In the genomic region with DNA sequence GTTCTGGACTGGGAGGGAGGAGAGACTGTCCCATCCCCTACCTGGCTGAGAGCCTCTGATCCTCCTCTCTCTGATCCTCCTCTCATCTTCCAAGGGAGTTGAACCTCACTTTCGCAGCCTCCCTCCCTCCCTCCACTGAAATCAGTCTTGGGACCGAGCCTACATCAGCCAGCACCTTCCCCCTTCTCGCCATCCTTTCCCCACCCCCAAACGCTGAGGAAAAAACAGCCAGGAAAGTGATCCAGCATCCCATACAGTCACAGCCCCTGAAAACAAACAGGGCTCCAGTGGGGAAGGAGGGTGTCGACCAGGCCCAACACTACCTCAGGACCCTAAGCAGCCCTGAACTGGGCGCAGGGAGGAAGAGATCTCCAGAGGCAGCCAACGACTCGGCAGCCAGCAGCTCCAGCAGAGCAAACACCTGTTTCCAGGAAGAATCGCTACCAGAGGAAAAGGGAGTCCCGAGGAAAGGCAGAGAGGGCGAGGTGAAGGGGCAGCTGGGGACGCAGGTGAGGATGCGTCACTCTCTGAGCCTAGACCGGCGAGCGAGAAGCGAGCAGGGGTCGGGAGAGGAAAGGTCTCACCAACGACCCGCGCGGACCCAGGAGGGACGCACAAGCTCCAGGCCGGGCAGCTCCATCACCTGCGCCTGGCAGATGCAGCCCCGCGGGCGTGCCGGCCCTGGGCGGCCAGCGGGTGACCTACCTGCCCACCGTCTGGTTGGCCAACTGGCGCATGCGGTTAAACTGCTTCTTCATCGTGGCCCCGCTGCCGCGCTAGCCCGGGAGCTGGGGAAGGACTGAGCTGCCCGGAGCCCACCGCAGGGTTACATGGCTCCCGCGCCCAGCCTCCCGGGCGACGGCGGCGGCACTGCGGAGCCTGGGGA, we compare ENCODE assay signal across 8 mouse cellular contexts. TPM values are rescaled to one million over a fixed set of nuclear protein-coding genes. Genes with fewer than 3 reads are reported as not detected.
DNase-seq lines count a peak whose midpoint lies in the region; ATAC-seq lines count a peak whose summit lies in the region.

No protein-coding gene starts in this region.

- H3K36me3 ChIP-seq in embryonic facial prominence, embryonic 14.5 days (ENCODE audit: control insufficient read depth, insufficient read depth, low read length): no peaks in the 10 kb centered on the region
- no peaks in the 10 kb centered on the region for H3K36me3 ChIP-seq in hindbrain, embryonic 16.5 days (ENCODE audit: control insufficient read depth, insufficient read depth, low read length)
- no peaks in the 10 kb centered on the region for H3K36me3 ChIP-seq in limb, embryonic 11.5 days (ENCODE audit: control insufficient read depth, insufficient read depth, low read length)
- no peaks in the 10 kb centered on the region for H3K36me3 ChIP-seq in midbrain, embryonic 14.5 days (ENCODE audit: control insufficient read depth, insufficient read depth, low read length)

- H3K4me1 ChIP-seq in embryonic facial prominence, embryonic 14.5 days (ENCODE audit: control insufficient read depth, insufficient read depth, low read length): peaks cover 12% of the 10 kb centered on the region
- H3K4me1 ChIP-seq in hindbrain, embryonic 16.5 days (ENCODE audit: control insufficient read depth, insufficient read depth, low read depth, low read length): peaks cover 12% of the 10 kb centered on the region
- peaks cover 4% of the 10 kb centered on the region; the same call in 1 of the 2 replicates for H3K4me1 ChIP-seq in limb, embryonic 11.5 days (ENCODE audit: control insufficient read depth, insufficient read depth, low read length)
- H3K4me1 ChIP-seq in midbrain, embryonic 14.5 days (ENCODE audit: control insufficient read depth, insufficient read depth, low read length): peaks cover 10% of the 10 kb centered on the region; the same call in 1 of the 2 replicates

- H3K4me3 ChIP-seq in embryonic facial prominence, embryonic 14.5 days (ENCODE audit: low read depth, low read length): peak overlapping the region; percentile 91
- H3K4me3 ChIP-seq in hindbrain, embryonic 16.5 days (ENCODE audit: low read length): peak overlapping the region; percentile 84
- H3K4me3 ChIP-seq in limb, embryonic 11.5 days (ENCODE audit: low read depth, low read length): peak overlapping the region; percentile 85
- H3K4me3 ChIP-seq in midbrain, embryonic 14.5 days (replicated peaks; ENCODE audit: low read depth, low read length): peak overlapping the region; percentile 88

- ATAC-seq in embryonic facial prominence, embryonic 14.5 days (ENCODE audit: low read depth): peak; percentile 76
- ATAC-seq in hindbrain, embryonic 16.5 days: peak; percentile 88
- peak; percentile 59 for ATAC-seq in limb, embryonic 11.5 days (ENCODE audit: insufficient number of reproducible peaks, low FRiP score, low TSS enrichment, low read depth)
- ATAC-seq in midbrain, embryonic 14.5 days (ENCODE audit: low FRiP score, low TSS enrichment): peak; percentile 87

- H3K27me3 ChIP-seq in embryonic facial prominence, embryonic 14.5 days (replicated peaks; ENCODE audit: control insufficient read depth, insufficient read depth, low read length): peaks cover 10% of the 10 kb centered on the region; the same call in 1 of the 2 replicates
- H3K27me3 ChIP-seq in hindbrain, embryonic 16.5 days (replicated peaks; ENCODE audit: control insufficient read depth, insufficient read depth, low read length): no peaks in the 10 kb centered on the region
- H3K27me3 ChIP-seq in limb, embryonic 11.5 days (ENCODE audit: control insufficient read depth, insufficient read depth, low read length): peaks cover 9% of the 10 kb centered on the region; the same call in 1 of the 2 replicates
- H3K27me3 ChIP-seq in midbrain, embryonic 14.5 days (ENCODE audit: control insufficient read depth, insufficient read depth, low read length): no peaks in the 10 kb centered on the region

- H3K9me3 ChIP-seq in embryonic facial prominence, embryonic 14.5 days (ENCODE audit: control insufficient read depth, low read length): no peaks in the 10 kb centered on the region
- H3K9me3 ChIP-seq in hindbrain, embryonic 16.5 days (ENCODE audit: control insufficient read depth, low read length): no peaks in the 10 kb centered on the region
- no peaks in the 10 kb centered on the region for H3K9me3 ChIP-seq in limb, embryonic 11.5 days (ENCODE audit: control insufficient read depth, low read length)
- no peaks in the 10 kb centered on the region for H3K9me3 ChIP-seq in midbrain, embryonic 14.5 days (ENCODE audit: control insufficient read depth, low read length)

- DNase-seq in urinary bladder, postnatal 14 days (ENCODE audit: low spot score): peak; percentile 10
- DNase-seq in urinary bladder, adult 18-20 months (ENCODE audit: low spot score in 2 of 2): no peak
- peak; percentile 2 for DNase-seq in embryonic facial prominence, embryonic 14.5 days (ENCODE audit: low spot score)
- peak; percentile 62 for DNase-seq in limb, embryonic 11.5 days (ENCODE audit: low spot score)
- no peak for DNase-seq in midbrain, embryonic 14.5 days
- no peak for DNase-seq in adipocyte (ENCODE audit: low spot score)
- DNase-seq in T-cell, adult 2 months (ENCODE audit: low spot score): no peak

- 1% methylated on average over 36 of the region's 49 CpGs for WGBS in embryonic facial prominence, embryonic 14.5 days
- WGBS in hindbrain, embryonic 16.5 days: under 1% methylated on average over 49 of the region's 49 CpGs
- WGBS in limb, embryonic 11.5 days: under 1% methylated on average over 48 of the region's 49 CpGs
- WGBS in midbrain, embryonic 14.5 days: 1% methylated on average over 46 of the region's 49 CpGs

- H3K27ac ChIP-seq in embryonic facial prominence, embryonic 14.5 days (replicated peaks; ENCODE audit: low read depth, low read length): no peak overlapping the region
- peak overlapping the region; percentile 83 for H3K27ac ChIP-seq in hindbrain, embryonic 16.5 days (ENCODE audit: low read depth, low read length)
- H3K27ac ChIP-seq in limb, embryonic 11.5 days (replicated peaks; ENCODE audit: low read depth, low read length): no peak overlapping the region
- H3K27ac ChIP-seq in midbrain, embryonic 14.5 days (replicated peaks; ENCODE audit: low read depth, low read length): peak overlapping the region; percentile 70

- H3K9ac ChIP-seq in embryonic facial prominence, embryonic 14.5 days (ENCODE audit: low read depth, low read length): peak overlapping the region; percentile 84
- peak overlapping the region; percentile 93 for H3K9ac ChIP-seq in hindbrain, embryonic 16.5 days (ENCODE audit: low read depth, low read length)
- H3K9ac ChIP-seq in limb, embryonic 11.5 days (ENCODE audit: low read length): peak overlapping the region; percentile 73
- H3K9ac ChIP-seq in midbrain, embryonic 14.5 days (replicated peaks; ENCODE audit: low read length): peak overlapping the region; percentile 82

- peak overlapping the region; percentile 97 for H3K4me2 ChIP-seq in embryonic facial prominence, embryonic 14.5 days (ENCODE audit: low read depth, low read length)
- peak overlapping the region; percentile 62 for H3K4me2 ChIP-seq in hindbrain, embryonic 16.5 days (ENCODE audit: low read length)
- H3K4me2 ChIP-seq in limb, embryonic 11.5 days (ENCODE audit: low read depth, severe bottlenecking): peak overlapping the region; percentile 95
- peak overlapping the region; percentile 90 for H3K4me2 ChIP-seq in midbrain, embryonic 14.5 days (ENCODE audit: low read length)

RNA-seq across cellular contexts. Expression of a gene that starts 0.6 kb away (rescaled TPM):
- 7.6 and 8.1 TPM in 2 replicates for polyA plus RNA-seq in embryonic facial prominence, embryonic 14.5 days (2014; fragmentation: Nextera tagmentation; extraction: Ambion mirVana)
- 20.7 and 21.8 TPM in 2 replicates for polyA plus RNA-seq in hindbrain, embryonic 16.5 days (2015; fragmentation: Nextera tagmentation; extraction: Ambion mirVana)
- polyA plus RNA-seq in limb, embryonic 11.5 days (2014; fragmentation: Nextera tagmentation; extraction: Ambion mirVana): 3.0 and 3.9 TPM in 2 replicates
- polyA plus RNA-seq in midbrain, embryonic 14.5 days (2014; fragmentation: Nextera tagmentation; extraction: Ambion mirVana): 13.0 and 14.9 TPM in 2 replicates

RNA-seq across cellular contexts. Expression of a gene that starts 2.4 kb away (rescaled TPM):
- not detected in 2 replicates for polyA plus RNA-seq in embryonic facial prominence, embryonic 14.5 days (2014; fragmentation: Nextera tagmentation; extraction: Ambion mirVana)
- 0.19 TPM in 1 of 2 replicates, not detected in the other for polyA plus RNA-seq in hindbrain, embryonic 16.5 days (2015; fragmentation: Nextera tagmentation; extraction: Ambion mirVana)
- 0.13 TPM in 1 of 2 replicates, not detected in the other for polyA plus RNA-seq in limb, embryonic 11.5 days (2014; fragmentation: Nextera tagmentation; extraction: Ambion mirVana)
- polyA plus RNA-seq in midbrain, embryonic 14.5 days (2014; fragmentation: Nextera tagmentation; extraction: Ambion mirVana): 0.26 and 0.40 TPM in 2 replicates

Comparison
In these comparisons a context has a peak if more than half of its experiments do, and no peak if none do; other contexts are left out.
1. DNase-seq: peak in urinary bladder, postnatal 14 days (single experiment), embryonic facial prominence, embryonic 14.5 days (single experiment) and limb, embryonic 11.5 days (single experiment); none in urinary bladder, adult 18-20 months (0 of 2), midbrain, embryonic 14.5 days (single experiment), adipocyte (single experiment) and T-cell, adult 2 months (single experiment).
2. H3K27ac ChIP-seq: peak in hindbrain, embryonic 16.5 days (single experiment) and midbrain, embryonic 14.5 days (single experiment); none in embryonic facial prominence, embryonic 14.5 days (single experiment) and limb, embryonic 11.5 days (single experiment).
3. Peak in every context shown above with its lines, with median percentiles within 50 percentile points of each other: ATAC-seq, H3K4me2 ChIP-seq, H3K4me3 ChIP-seq and H3K9ac ChIP-seq.